Mouse (Mus musculus) bone marrow, adult 2 months (tissue): ENCODE results near the gene Bod1l.

Source experiments
- CTCF ChIP-seq: fragments of 200-500 bp; IDR thresholded peaks from 2 replicates; pipeline ENCODE4 v1.5.1; 2011; ENCODE audit warnings: low read length, control low read depth; ENCODE audit not compliant: control insufficient read depth, insufficient read depth
- POLR2A ChIP-seq: fragments of 200-500 bp; IDR thresholded peaks from 2 replicates; pipeline ENCODE4 v1.6.1; 2011; ENCODE audit warnings: low read depth, mild to moderate bottlenecking, control low read depth, low read length, borderline replicate concordance; ENCODE audit not compliant: control insufficient read depth

DNA sequence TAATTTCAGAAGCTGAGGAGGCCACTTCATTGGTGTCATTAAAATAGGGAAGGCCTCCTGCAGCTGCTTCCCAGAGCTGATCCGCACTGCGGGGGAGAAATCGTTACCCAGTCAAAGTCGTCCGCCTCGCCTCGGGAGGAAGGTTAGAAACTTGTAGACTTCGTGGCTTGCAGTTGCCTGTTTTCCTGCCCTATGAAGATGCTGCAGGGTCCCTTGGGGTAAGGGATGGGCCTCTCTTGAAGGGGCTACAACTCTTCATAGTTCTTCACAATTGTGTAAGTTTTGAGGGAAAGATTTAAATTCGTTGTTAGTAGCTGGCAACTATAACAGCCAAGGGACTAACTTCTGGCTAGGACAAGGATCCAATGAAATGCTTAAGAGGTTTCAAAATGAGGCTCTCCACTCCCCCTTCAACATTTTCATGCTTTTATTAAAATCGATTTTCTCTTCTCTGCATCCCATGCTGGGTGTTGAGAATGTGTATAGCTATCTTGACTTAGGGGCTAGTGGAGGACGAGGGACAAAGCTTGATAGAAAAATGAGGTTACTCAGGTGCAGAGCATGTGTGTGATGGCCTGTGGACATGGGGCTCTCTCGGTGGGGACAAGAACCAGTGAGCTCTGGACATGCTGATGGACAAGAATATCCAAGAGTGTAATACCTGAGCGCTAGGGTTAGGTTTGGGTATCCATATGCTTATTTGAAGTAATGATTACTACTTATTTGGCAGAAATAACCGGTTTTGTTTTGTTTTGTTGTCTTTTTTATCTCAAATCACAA, 78.3 kb downstream of the Bod1l start:
- TF ChIP-seq CTCF (no peak), POLR2A (no peak)
